Comparison of ENCODE assay signal across 18 mouse cellular contexts in genomic region chr11:65135251-65135739, GRCm38 (mm10). TPM values are rescaled to one million over a fixed set of nuclear protein-coding genes. Genes with fewer than 3 reads are reported as not detected.
DNase-seq lines count a peak whose midpoint lies in the region; ATAC-seq and TF ChIP-seq lines count a peak whose summit lies in the region.
"Had no signal": no experiment of that assay in that cellular context is flagged by ENCODE, and none has a peak within 500 bp of the region (broad histone marks: within the 10 kb centered on the region; RNA-seq: fewer than 3 reads in every experiment).

No protein-coding gene starts in this region.

- no peak for ATAC-seq in hindbrain, postnatal 0 days
- ATAC-seq in stomach, postnatal 0 days (ENCODE audit: low FRiP score, low TSS enrichment) = no peak
- ATAC-seq: intestine, embryonic 15.5 days had no signal

- no peaks in the 10 kb centered on the region for H3K27me3 ChIP-seq in hindbrain, postnatal 0 days (ENCODE audit: insufficient read depth, low read length)
- H3K27me3 ChIP-seq in hindbrain, embryonic 10.5 days (ENCODE audit: insufficient read depth, poor library complexity, severe bottlenecking) = no peaks in the 10 kb centered on the region
- H3K27me3 ChIP-seq in stomach, postnatal 0 days (ENCODE audit: control insufficient read depth, insufficient read depth, low read length) = no peaks in the 10 kb centered on the region
- H3K27me3 ChIP-seq: CH12.LX; intestine, embryonic 15.5 days had no signal

- WGBS in hindbrain, postnatal 0 days = 78% methylated on average over 8 of the region's 8 CpGs
- WGBS in hindbrain, embryonic 10.5 days = 89% methylated on average over 8 of the region's 8 CpGs
- 83% methylated on average over 8 of the region's 8 CpGs for WGBS in stomach, postnatal 0 days

- no peaks in the 10 kb centered on the region for H3K36me3 ChIP-seq in hindbrain, postnatal 0 days (ENCODE audit: insufficient read depth, low read length)
- H3K36me3 ChIP-seq in hindbrain, embryonic 10.5 days = no peaks in the 10 kb centered on the region
- no peaks in the 10 kb centered on the region for H3K36me3 ChIP-seq in stomach, postnatal 0 days (ENCODE audit: control insufficient read depth, insufficient read depth, low read length)
- H3K36me3 ChIP-seq: intestine, embryonic 15.5 days; midbrain, embryonic 10.5 days had no signal

- TF ChIP-seq CTCF in hindbrain, postnatal 0 days (IDR thresholded peaks at IDR 0.05; ENCODE audit: low read depth) = no peak
- no peak for TF ChIP-seq CTCF in stomach, postnatal 0 days (IDR thresholded peaks at IDR 0.05; ENCODE audit: low read depth)

- DNase-seq in hindbrain, postnatal 0 days (ENCODE audit: low spot score) = no peak
- DNase-seq in hindbrain, embryonic 10.5 days (ENCODE audit: low spot score) = no peak
- DNase-seq in cerebellum, adult 18-20 months = peak; percentile 65 to 72
- peak; percentile 45 to 55 for DNase-seq in cerebellum, postnatal 10 days
- peak; percentile 37 to 65 for DNase-seq in left cerebral cortex, adult 8-10 months (ENCODE audit: low spot score in 2 of 2)
- DNase-seq in adipocyte (ENCODE audit: low spot score) = no peak
- no peak for DNase-seq in stomach, postnatal 0 days (ENCODE audit: low spot score)
- DNase-seq in neural tube, embryonic 10.5 days (ENCODE audit: extremely low spot score, low spot score) = no peak
- DNase-seq: heart, adult 2 months; kidney, postnatal 25 days; thymus, adult 2 months had no signal

- no peak for TF ChIP-seq EP300 in stomach, postnatal 0 days (optimal IDR thresholded peaks at IDR 0.05)

- no peak overlapping the region for H3K4me2 ChIP-seq in hindbrain, postnatal 0 days (ENCODE audit: low read depth, low read length)
- no peak overlapping the region for H3K4me2 ChIP-seq in stomach, postnatal 0 days (replicated peaks; ENCODE audit: low read depth)
- H3K4me2 ChIP-seq: intestine, embryonic 15.5 days had no signal

- H3K27ac ChIP-seq in hindbrain, postnatal 0 days = peak overlapping the region; percentile 22; the same call in 1 of the 2 replicates
- no peak overlapping the region for H3K27ac ChIP-seq in hindbrain, embryonic 10.5 days
- H3K27ac ChIP-seq in stomach, postnatal 0 days (replicated peaks) = no peak overlapping the region
- H3K27ac ChIP-seq: heart, adult 2 months; intestine, embryonic 15.5 days; midbrain, embryonic 10.5 days had no signal

- no peak overlapping the region for H3K4me3 ChIP-seq in hindbrain, postnatal 0 days (ENCODE audit: low read length)
- H3K4me3 ChIP-seq in hindbrain, embryonic 10.5 days = no peak overlapping the region
- H3K4me3 ChIP-seq in stomach, postnatal 0 days (ENCODE audit: low read depth, low read length) = no peak overlapping the region
- H3K4me3 ChIP-seq: heart, adult 2 months; intestine, embryonic 15.5 days; midbrain, embryonic 10.5 days; myocyte had no signal

- H3K4me1 ChIP-seq in hindbrain, postnatal 0 days (ENCODE audit: insufficient read depth, low read length) = no peaks in the 10 kb centered on the region
- 0 out of 2 replicates have a peak, but pooled peaks cover 3% of the 10 kb centered on the region for H3K4me1 ChIP-seq in hindbrain, embryonic 10.5 days (replicated peaks)
- H3K4me1 ChIP-seq in stomach, postnatal 0 days (replicated peaks; ENCODE audit: control insufficient read depth, insufficient read depth) = no peaks in the 10 kb centered on the region
- H3K4me1 ChIP-seq: intestine, embryonic 15.5 days had no signal

- H3K9me3 ChIP-seq in hindbrain, postnatal 0 days (ENCODE audit: low read length) = no peaks in the 10 kb centered on the region
- H3K9me3 ChIP-seq in hindbrain, embryonic 10.5 days = no peaks in the 10 kb centered on the region
- no peaks in the 10 kb centered on the region for H3K9me3 ChIP-seq in stomach, postnatal 0 days (ENCODE audit: control insufficient read depth, low read length)
- H3K9me3 ChIP-seq: intestine, embryonic 15.5 days; midbrain, embryonic 10.5 days had no signal

- H3K9ac ChIP-seq in hindbrain, postnatal 0 days (replicated peaks; ENCODE audit: low read length) = no peak overlapping the region
- H3K9ac ChIP-seq in stomach, postnatal 0 days (ENCODE audit: low read length) = no peak overlapping the region
- H3K9ac ChIP-seq: intestine, embryonic 15.5 days had no signal

RNA-seq across cellular contexts. Expression of gene 1700086D15Rik, which starts 24.4 kb away (rescaled TPM):
- total RNA-seq in hindbrain, postnatal 0 days (2014; rRNA removed) = 0.94 and 3.2 TPM in 2 replicates
- polyA plus RNA-seq in hindbrain, postnatal 0 days (2015; fragmentation: Nextera tagmentation; extraction: Ambion mirVana) = 0.39 and 0.59 TPM in 2 replicates
- polyA plus RNA-seq in hindbrain, embryonic 10.5 days (2016; fragmentation: Nextera tagmentation; extraction: Ambion mirVana) = not detected in 2 replicates
- total RNA-seq in left cerebral cortex, adult 8-10 months (2022) = 1 to 10 TPM; 1.9 to 3.9 (median 3.0) TPM
- polyA plus RNA-seq in stomach, postnatal 0 days (2015; fragmentation: Nextera tagmentation; extraction: Ambion mirVana) = 0.12 TPM in 1 of 2 replicates, not detected in the other
- total RNA-seq: CH12.LX; hematopoietic stem cell, adult 5-6 weeks had no signal
- polyA plus RNA-seq: heart, adult 2 months; intestine, embryonic 15.5 days; liver, adult 2 months; myocyte; spleen, adult 2 months; thymus, adult 2 months had no signal

RNA-seq across cellular contexts. Expression of gene Arhgap44, which starts 27.5 kb away (rescaled TPM):
- total RNA-seq in hindbrain, postnatal 0 days (2014; rRNA removed) = 40.7 and 43.1 TPM in 2 replicates
- 21.3 and 23.0 TPM in 2 replicates for polyA plus RNA-seq in hindbrain, postnatal 0 days (2015; fragmentation: Nextera tagmentation; extraction: Ambion mirVana)
- 4.5 and 4.8 TPM in 2 replicates for polyA plus RNA-seq in hindbrain, embryonic 10.5 days (2016; fragmentation: Nextera tagmentation; extraction: Ambion mirVana)
- 100 to 1,000 TPM; 129 to 135 (median 132) TPM for total RNA-seq in left cerebral cortex, adult 8-10 months (2022)
- 2.9 and 3.1 TPM in 2 replicates for polyA plus RNA-seq in stomach, postnatal 0 days (2015; fragmentation: Nextera tagmentation; extraction: Ambion mirVana)
- total RNA-seq: CH12.LX; hematopoietic stem cell, adult 5-6 weeks had no signal

Comparison
In these comparisons a context has a peak if more than half of its experiments do, and no peak if none do; other contexts are left out.
1. DNase-seq: peak in cerebellum, adult 18-20 months (2 of 2), cerebellum, postnatal 10 days (2 of 2) and left cerebral cortex, adult 8-10 months (2 of 2); none in hindbrain, postnatal 0 days (single experiment), hindbrain, embryonic 10.5 days (single experiment), adipocyte (single experiment), stomach, postnatal 0 days (single experiment) and neural tube, embryonic 10.5 days (single experiment).